Mouse (Mus musculus) midbrain, embryonic 15.5 days (tissue): ENCODE results near the gene Gm7980. TPM values are rescaled to one million over a fixed set of nuclear protein-coding genes. Genes with fewer than 3 reads are reported as not detected.
"Not testable (repeated sequence)": the region's sequence is repeated elsewhere in the genome, so short reads cannot be mapped to it uniquely, and the experiment has no call there.

ENCODE experiments used
- ATAC-seq: fragments of 200-750 bp; cut with Nextera tagmentation; replicated peaks from 2 replicates; pipeline ENCODE4 v1.8.0; 2017; ENCODE audit warnings: moderate TSS enrichment
- H3K27ac ChIP-seq: fragments of 300-500 bp; sonication (generic); 2 replicates; pipeline ENCODE4 v1.5.1; 2015; ENCODE audit warnings: mild to moderate bottlenecking, inconsistent platforms
- H3K27me3 ChIP-seq: fragments of 300-500 bp; sonication (generic); replicated peaks from 2 replicates; pipeline ENCODE4 v1.6.1; 2015; ENCODE audit warnings: inconsistent platforms
- H3K36me3 ChIP-seq: fragments of 300-500 bp; sonication (generic); replicated peaks from 2 replicates; pipeline ENCODE4 v1.6.1; 2015; ENCODE audit warnings: inconsistent platforms
- H3K4me1 ChIP-seq: fragments of 300-500 bp; sonication (generic); 2 replicates; pipeline ENCODE4 v1.6.1; 2015; ENCODE audit warnings: inconsistent platforms
- H3K4me2 ChIP-seq: fragments of 300-500 bp; sonication (generic); 2 replicates; pipeline ENCODE4 v1.6.1; 2015; ENCODE audit warnings: inconsistent platforms, mild to moderate bottlenecking, moderate library complexity
- H3K4me3 ChIP-seq: fragments of 300-500 bp; sonication (generic); 2 replicates; pipeline ENCODE4 v1.5.1; 2015; ENCODE audit warnings: mild to moderate bottlenecking, inconsistent platforms
- H3K9ac ChIP-seq: fragments of 300-500 bp; sonication (generic); 2 replicates; pipeline ENCODE4 v1.6.1; 2015; ENCODE audit warnings: mild to moderate bottlenecking, inconsistent platforms
- H3K9me3 ChIP-seq: fragments of 300-500 bp; sonication (generic); 2 replicates; pipeline ENCODE4 v1.6.1; 2016; ENCODE audit warnings: inconsistent platforms
- WGBS: fragments of 180-500 bp; shearing (Covaris S2); methylation state at CpG from one replicate; pipeline ENCODE4 v1.1.7; 2015; ENCODE audit warnings: mixed read lengths; 5-methylcytosine and 5-hydroxymethylcytosine counted together
- polyA plus RNA-seq: library from polyadenylated mRNA; unstranded; fragments of >200 nt; fragmentation: Nextera tagmentation; extraction: Ambion mirVana; gene quantifications from 2 replicates; pipeline ENCODE4 v1.2.1, GENCODE M21; 2015

Gene Gm7980
- polyA plus RNA-seq: not detected in 2 replicates

- H3K4me3 ChIP-seq, H3K27ac ChIP-seq, H3K36me3 ChIP-seq, ATAC-seq, H3K27me3 ChIP-seq, H3K9ac ChIP-seq, H3K9me3 ChIP-seq, H3K4me2 ChIP-seq, H3K4me1 ChIP-seq: not testable (repeated sequence)
- no CpG with 5 or more reads among the region's 2 CpGs for WGBS
These were observed at the start of gene Gm7980 for GRCm38 (mm10) chr14:41907190-41907589. Gene Gm7980, minus strand, starts transcription at chr14:41907290.

GRCm38 (mm10) chr14:41943695-41944094, 36.6 kb upstream of the Gm7980 start, which contains the start of gene 1700024B05Rik:
Gene 1700024B05Rik, plus strand, starts transcription at chr14:41943995.
- H3K27ac ChIP-seq, H3K27me3 ChIP-seq, H3K36me3 ChIP-seq, ATAC-seq, H3K9ac ChIP-seq, H3K9me3 ChIP-seq, H3K4me1 ChIP-seq, H3K4me2 ChIP-seq, H3K4me3 ChIP-seq: not testable (repeated sequence)
- 77% methylated on average over 2 of the region's 2 CpGs for WGBS

- not testable (repeated sequence) for H3K36me3 ChIP-seq, H3K4me3 ChIP-seq, H3K4me2 ChIP-seq, H3K4me1 ChIP-seq, H3K9me3 ChIP-seq, H3K27me3 ChIP-seq, H3K27ac ChIP-seq, H3K9ac ChIP-seq, ATAC-seq
- no CpG with 5 or more reads among the region's 1 CpGs for WGBS
These were observed 17.6 kb upstream of the Gm7980 start, which contains the start of gene 1700049E17Rik1 for GRCm38 (mm10) chr14:41924649-41925048. Gene 1700049E17Rik1, plus strand, starts transcription at chr14:41924949.

Other genes starting within 250 kb of the Gm7980 start
- gene Gm8068, start 205.4 kb downstream of the Gm7980 start, polyA plus RNA-seq: not detected in 2 replicates
- not detected in 2 replicates for gene Gm7929, start 156.7 kb downstream of the Gm7980 start, polyA plus RNA-seq
- gene Gm47189, start 134.8 kb downstream of the Gm7980 start, polyA plus RNA-seq: not detected in 2 replicates
- gene 1700049E17Rik1, start 17.7 kb upstream of the Gm7980 start, polyA plus RNA-seq: not detected in 2 replicates
- not detected in 2 replicates for gene 1700024B05Rik, start 36.7 kb upstream of the Gm7980 start, polyA plus RNA-seq
- not detected in 2 replicates for gene Gm6401, start 60.6 kb upstream of the Gm7980 start, polyA plus RNA-seq
- gene Gm3543, start 76.0 kb upstream of the Gm7980 start, polyA plus RNA-seq: not detected in 2 replicates
- gene Gm7951, start 210.1 kb upstream of the Gm7980 start, polyA plus RNA-seq: not detected in 2 replicates